Mouse (Mus musculus) thymus, adult 2 months (tissue): ENCODE data around the gene Tro. TPM values are rescaled to one million over a fixed set of nuclear protein-coding genes. Genes with fewer than 3 reads are reported as not detected.

Source experiments
- DNase-seq: peaks from one replicate; pipeline ENCODE4 v3.0.0; 2021
- H3K27ac ChIP-seq: fragments of 200-500 bp; 2 replicates; pipeline ENCODE4 v1.5.1; 2012; ENCODE audit warnings: low read length, control low read depth; ENCODE audit not compliant: control insufficient read depth, insufficient read depth
- H3K27me3 ChIP-seq: fragments of 200-500 bp; 2 replicates; pipeline ENCODE4 v1.6.1; 2012; ENCODE audit warnings: mild to moderate bottlenecking, low read length, moderate library complexity, mixed read lengths; ENCODE audit not compliant: control insufficient read depth, insufficient read depth
- H3K36me3 ChIP-seq: fragments of 200-500 bp; 2 replicates; pipeline ENCODE4 v1.6.1; 2012; ENCODE audit warnings: mild to moderate bottlenecking, low read length, moderate library complexity; ENCODE audit not compliant: control insufficient read depth, insufficient read depth
- H3K4me1 ChIP-seq: fragments of 200-500 bp; replicated peaks from 2 replicates; pipeline ENCODE4 v1.6.1; 2012; ENCODE audit warnings: low read length; ENCODE audit not compliant: control insufficient read depth, insufficient read depth
- H3K4me3 ChIP-seq: fragments of 200-500 bp; 2 replicates; pipeline ENCODE4 v1.5.1; 2012; ENCODE audit warnings: mild to moderate bottlenecking, low read length, control low read depth, moderate library complexity; ENCODE audit not compliant: control insufficient read depth, insufficient read depth
- CTCF ChIP-seq: fragments of 200-500 bp; IDR thresholded peaks from 2 replicates; pipeline ENCODE4 v1.5.1; 2012; ENCODE audit warnings: mild to moderate bottlenecking, control low read depth, low read length, moderate library complexity, borderline replicate concordance; ENCODE audit not compliant: control insufficient read depth, poor library complexity, insufficient read depth; ENCODE audit errors: extremely low read depth
- POLR2A ChIP-seq: fragments of 200-500 bp; IDR thresholded peaks from 2 replicates; pipeline ENCODE4 v1.6.1; 2012; ENCODE audit warnings: mild to moderate bottlenecking, low read length, control low read depth, moderate library complexity; ENCODE audit not compliant: control insufficient read depth, poor library complexity, insufficient read depth; ENCODE audit errors: extremely low read depth
- WGBS: fragments of 180-500 bp; shearing (Covaris S2); methylation state at CpG from one replicate; pipeline ENCODE4 v1.1.7; 2018; 5-methylcytosine and 5-hydroxymethylcytosine counted together
- polyA plus RNA-seq: library from polyadenylated mRNA; depleted of rRNA; stranded (reverse); fragments of >200 nt; gene quantifications from 2 replicates; pipeline ENCODE4 v1.2.3, GENCODE M21; 2012; rRNA removed

The Tro gene
- polyA plus RNA-seq = 0.65 and 0.78 TPM in 2 replicates

GRCm38 (mm10) chrX:150656908-150657796 is at the start of gene Tro:
Gene Tro (minus strand): TSS chrX:150657583.
- 11% methylated on average over 37 of the region's 37 CpGs for WGBS
- DNase-seq = peak; percentile 1

GRCm38 (mm10) chrX:150677505-150677904 is 20.1 kb upstream of the Tro start:
- H3K4me3 ChIP-seq = no peak overlapping the region
- no peak for DNase-seq
- H3K4me1 ChIP-seq = no peaks in the 10 kb centered on the region
- H3K27me3 ChIP-seq = no peaks in the 10 kb centered on the region
- no peak overlapping the region for H3K27ac ChIP-seq
- WGBS = 71% methylated on average over 1 of the region's 1 CpGs
- H3K36me3 ChIP-seq = no peaks in the 10 kb centered on the region
- TF ChIP-seq CTCF (no peak), POLR2A (no peak)

More at GRCm38 (mm10) chrX:150656908-150657796, at the start of gene Tro:
- no peak for TF ChIP-seq CTCF
- no peak for TF ChIP-seq POLR2A
- H3K36me3 ChIP-seq = no peaks in the 10 kb centered on the region
- no peaks in the 10 kb centered on the region; the same call in 1 of the 2 replicates for H3K4me1 ChIP-seq
- no peaks in the 10 kb centered on the region for H3K27me3 ChIP-seq
- no peak within 1 kb of the TSS for H3K27ac ChIP-seq
- peak within 1 kb of the TSS; percentile 30 for H3K4me3 ChIP-seq

- Histone ChIP-seq H3K4me3 (no peak overlapping the region), H3K27ac (no peak overlapping the region), H3K4me1 (no peaks in the 10 kb centered on the region), H3K36me3 (no peaks in the 10 kb centered on the region), H3K27me3 (no peaks in the 10 kb centered on the region)
- WGBS = 58% methylated on average over 4 of the region's 4 CpGs
- TF ChIP-seq CTCF (no peak), POLR2A (no peak)
- DNase-seq = peak; percentile 9
Measured at GRCm38 (mm10) chrX:150662809-150663208, 5.4 kb upstream of the Tro start.

GRCm38 (mm10) chrX:150657797-150658118 is 375 bp upstream of the Tro start:
- 94% methylated on average over 3 of the region's 3 CpGs for WGBS
- DNase-seq = no peak
- no peak for TF ChIP-seq POLR2A
- TF ChIP-seq CTCF = no peak
- Histone ChIP-seq H3K4me1 (no peaks in the 10 kb centered on the region; the same call in 1 of the 2 replicates), H3K27ac (no peak overlapping the region), H3K36me3 (no peaks in the 10 kb centered on the region), H3K4me3 (no peak overlapping the region), H3K27me3 (no peaks in the 10 kb centered on the region)

- no peaks in the 10 kb centered on the region for H3K36me3 ChIP-seq
- no peak overlapping the region for H3K27ac ChIP-seq
- WGBS = 30% methylated on average over 29 of the region's 44 CpGs
- H3K4me1 ChIP-seq = no peaks in the 10 kb centered on the region; the same call in 1 of the 2 replicates
- peak overlapping the region; percentile 30; the same call in 1 of the 2 replicates for H3K4me3 ChIP-seq
- TF ChIP-seq CTCF (no peak), POLR2A (no peak)
- H3K27me3 ChIP-seq = no peaks in the 10 kb centered on the region
- DNase-seq = no peak
Measured at GRCm38 (mm10) chrX:150656122-150656907, 1.1 kb downstream of the Tro start.

GRCm38 (mm10) chrX:150636421-150636820 is 21.0 kb downstream of the Tro start:
- 85% methylated on average over 1 of the region's 1 CpGs for WGBS
- no peak for DNase-seq
- Histone ChIP-seq H3K36me3 (no peaks in the 10 kb centered on the region), H3K4me3 (no peak overlapping the region), H3K27me3 (no peaks in the 10 kb centered on the region), H3K27ac (no peak overlapping the region), H3K4me1 (no peaks in the 10 kb centered on the region)
- TF ChIP-seq CTCF (no peak), POLR2A (no peak)
